Mouse (Mus musculus): ENCODE data around the gene Ackr4. TPM values are rescaled to one million over a fixed set of nuclear protein-coding genes. Genes with fewer than 3 reads are reported as not detected.

Ackr4 gene
- polyA plus RNA-seq, 1 experiment = 0.17 TPM

DNA sequence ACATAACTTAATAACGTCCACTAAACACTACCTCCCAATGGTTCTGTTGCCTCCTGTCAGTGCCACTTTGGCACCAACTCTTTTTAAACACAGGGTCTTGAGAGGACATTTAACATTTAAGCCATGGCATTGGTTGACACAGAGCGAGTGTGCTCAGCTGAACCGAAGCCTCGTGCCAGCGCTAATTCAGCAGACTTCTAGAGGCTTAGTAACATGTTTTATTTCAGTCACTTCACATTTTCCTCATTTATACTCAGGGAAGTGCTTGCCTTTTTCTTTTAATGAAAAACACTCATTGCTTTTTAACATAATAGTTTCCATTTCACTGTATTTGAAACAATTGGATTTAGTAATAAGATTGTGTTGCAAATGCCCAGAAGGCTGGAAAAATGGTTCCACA lies 17.6 kb downstream of the Ackr4 start:
- no peak overlapping the region for H3K27ac ChIP-seq (ENCODE audit: insufficient read depth, low read length)
- TF ChIP-seq CTCF (IDR thresholded peaks at IDR 0.05; ENCODE audit: extremely low read depth, insufficient read depth, low read length) = no peak
- TF ChIP-seq POLR2A (IDR thresholded peaks at IDR 0.05; ENCODE audit: extremely low read depth, insufficient read depth, low read length) = no peak
- H3K4me3 ChIP-seq (ENCODE audit: insufficient read depth, low read length) = no peak overlapping the region
- no peaks in the 10 kb centered on the region for H3K4me1 ChIP-seq (ENCODE audit: control insufficient read depth, insufficient read depth, low read length)

DNA sequence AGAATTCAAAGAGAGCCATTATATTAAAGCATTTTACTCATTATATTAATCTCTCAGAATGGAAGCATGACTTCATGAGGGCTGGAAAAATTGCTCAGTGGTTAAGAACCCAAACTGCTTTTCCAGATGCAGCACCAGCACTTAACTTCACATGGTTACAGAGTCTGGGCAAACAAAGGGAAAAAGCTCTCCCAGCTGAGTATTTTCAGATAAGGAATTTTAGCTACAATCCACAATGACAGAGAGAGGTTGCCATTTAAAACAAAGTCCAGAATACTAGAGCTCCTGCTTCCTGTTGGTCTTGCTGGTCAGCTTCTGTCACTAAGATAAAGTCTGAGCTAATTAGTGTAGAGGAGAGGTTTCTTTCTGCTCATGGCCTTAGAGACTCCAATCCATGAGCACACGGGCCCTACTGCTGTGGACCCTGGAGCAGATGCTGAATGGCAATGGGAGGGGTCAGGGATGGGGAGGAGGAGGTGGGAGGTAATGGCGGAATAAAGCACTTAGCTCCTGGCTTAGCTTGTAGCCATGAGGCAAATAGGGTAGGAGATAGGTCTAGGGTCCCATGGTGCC lies 18.1 kb downstream of the Ackr4 start:
- H3K4me3 ChIP-seq (ENCODE audit: insufficient read depth, low read length) = no peak overlapping the region
- no peak for TF ChIP-seq CTCF (IDR thresholded peaks at IDR 0.05; ENCODE audit: extremely low read depth, insufficient read depth, low read length)
- TF ChIP-seq POLR2A (IDR thresholded peaks at IDR 0.05; ENCODE audit: extremely low read depth, insufficient read depth, low read length) = no peak
- no peaks in the 10 kb centered on the region for H3K4me1 ChIP-seq (ENCODE audit: control insufficient read depth, insufficient read depth, low read length)
- no peak overlapping the region for H3K27ac ChIP-seq (ENCODE audit: insufficient read depth, low read length)

- no peaks in the 10 kb centered on the region for H3K4me1 ChIP-seq (ENCODE audit: control insufficient read depth, insufficient read depth, low read length)
- H3K4me3 ChIP-seq (ENCODE audit: insufficient read depth, low read length) = no peak overlapping the region
- H3K27ac ChIP-seq (ENCODE audit: insufficient read depth, low read length) = no peak overlapping the region
- no peak for TF ChIP-seq CTCF (IDR thresholded peaks at IDR 0.05; ENCODE audit: extremely low read depth, insufficient read depth, low read length)
- TF ChIP-seq POLR2A (IDR thresholded peaks at IDR 0.05; ENCODE audit: extremely low read depth, insufficient read depth, low read length) = no peak
Observed at GRCm38 (mm10) chr9:104107482-104107881, 19.3 kb downstream of the Ackr4 start.

GRCm38 (mm10) chr9:104106930-104107329 lies 19.8 kb downstream of the Ackr4 start:
- H3K4me3 ChIP-seq (ENCODE audit: insufficient read depth, low read length) = no peak overlapping the region
- H3K27ac ChIP-seq (ENCODE audit: insufficient read depth, low read length) = no peak overlapping the region
- H3K4me1 ChIP-seq (ENCODE audit: control insufficient read depth, insufficient read depth, low read length) = no peaks in the 10 kb centered on the region; the same call in 1 of the 2 replicates
- TF ChIP-seq POLR2A (IDR thresholded peaks at IDR 0.05; ENCODE audit: extremely low read depth, insufficient read depth, low read length) (no peak), CTCF (IDR thresholded peaks at IDR 0.05; ENCODE audit: extremely low read depth, insufficient read depth, low read length) (no peak)

DNA sequence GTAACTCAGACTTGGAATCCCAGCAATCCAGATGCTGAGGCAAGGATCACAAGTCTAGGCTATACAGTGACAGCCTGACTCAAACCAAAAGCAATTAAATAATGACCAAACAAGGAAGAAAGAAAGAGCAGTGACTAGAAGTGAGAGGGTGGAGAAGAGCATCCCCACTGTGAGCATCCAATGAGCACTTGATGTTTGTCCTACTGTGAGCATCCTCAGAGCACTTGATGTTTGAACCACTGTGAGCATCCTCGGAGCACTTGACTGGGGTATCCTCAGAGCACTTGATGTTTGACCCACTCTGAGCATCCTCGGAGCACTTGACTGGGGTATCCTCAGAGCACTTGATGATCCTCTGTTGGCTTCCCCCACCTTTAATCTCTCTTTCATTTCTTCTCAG lies 21.7 kb downstream of the Ackr4 start:
- TF ChIP-seq POLR2A (IDR thresholded peaks at IDR 0.05; ENCODE audit: extremely low read depth, insufficient read depth, low read length) = no peak
- no peak for TF ChIP-seq CTCF (IDR thresholded peaks at IDR 0.05; ENCODE audit: extremely low read depth, insufficient read depth, low read length)
- Histone ChIP-seq H3K4me3 (ENCODE audit: insufficient read depth, low read length) (no peak overlapping the region), H3K27ac (ENCODE audit: insufficient read depth, low read length) (no peak overlapping the region), H3K4me1 (ENCODE audit: control insufficient read depth, insufficient read depth, low read length) (peaks cover 2% of the 10 kb centered on the region)

DNA sequence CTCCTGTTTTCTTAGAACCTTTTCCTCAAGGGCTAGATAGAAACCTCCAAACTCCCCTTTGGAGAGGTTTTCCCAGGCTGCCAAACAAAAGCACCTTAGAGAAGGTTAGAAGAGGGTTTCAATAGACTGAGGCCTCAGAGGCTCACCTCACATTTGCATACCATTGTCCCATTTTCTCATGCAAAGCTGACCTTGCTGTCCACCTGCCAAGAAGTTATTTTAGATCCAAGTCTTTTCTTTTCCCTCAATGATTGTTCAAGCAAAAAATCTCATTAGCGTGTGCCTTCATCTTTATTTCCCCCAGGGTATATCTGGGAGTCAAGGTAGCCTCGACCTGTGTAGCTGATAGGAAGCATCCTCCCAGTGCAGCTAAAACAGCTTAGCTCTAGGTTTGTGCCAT lies 23.8 kb downstream of the Ackr4 start:
- Histone ChIP-seq H3K4me3 (ENCODE audit: insufficient read depth, low read length) (no peak overlapping the region), H3K4me1 (ENCODE audit: control insufficient read depth, insufficient read depth, low read length) (peaks cover 2% of the 10 kb centered on the region), H3K27ac (ENCODE audit: insufficient read depth, low read length) (no peak overlapping the region)
- no peak for TF ChIP-seq POLR2A (IDR thresholded peaks at IDR 0.05; ENCODE audit: extremely low read depth, insufficient read depth, low read length)
- no peak for TF ChIP-seq CTCF (IDR thresholded peaks at IDR 0.05; ENCODE audit: extremely low read depth, insufficient read depth, low read length)

DNA sequence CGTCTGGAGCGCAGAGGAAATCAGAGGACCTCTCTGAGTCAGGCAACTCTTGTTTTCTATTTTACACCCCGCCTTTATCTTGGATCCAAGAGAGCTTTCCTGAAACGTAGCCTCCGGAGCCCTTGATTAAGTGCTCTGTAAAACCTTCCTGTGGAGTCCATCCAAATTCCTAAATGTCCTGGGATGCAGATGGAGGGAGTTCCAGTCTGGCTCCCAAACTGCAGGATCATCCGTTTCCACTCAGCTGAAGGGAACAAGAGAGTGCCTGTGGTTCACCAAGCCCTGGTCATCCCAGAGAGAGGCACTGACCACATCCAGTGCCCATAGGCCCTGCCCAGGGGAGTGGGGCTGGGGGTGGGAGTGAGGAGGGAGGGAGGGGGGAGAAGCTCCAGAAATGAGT lies 24.4 kb downstream of the Ackr4 start:
- TF ChIP-seq CTCF (IDR thresholded peaks at IDR 0.05; ENCODE audit: extremely low read depth, insufficient read depth, low read length) (no peak), POLR2A (IDR thresholded peaks at IDR 0.05; ENCODE audit: extremely low read depth, insufficient read depth, low read length) (no peak)
- Histone ChIP-seq H3K4me1 (ENCODE audit: control insufficient read depth, insufficient read depth, low read length) (peaks cover 2% of the 10 kb centered on the region), H3K4me3 (ENCODE audit: insufficient read depth, low read length) (no peak overlapping the region), H3K27ac (ENCODE audit: insufficient read depth, low read length) (no peak overlapping the region)

DNA sequence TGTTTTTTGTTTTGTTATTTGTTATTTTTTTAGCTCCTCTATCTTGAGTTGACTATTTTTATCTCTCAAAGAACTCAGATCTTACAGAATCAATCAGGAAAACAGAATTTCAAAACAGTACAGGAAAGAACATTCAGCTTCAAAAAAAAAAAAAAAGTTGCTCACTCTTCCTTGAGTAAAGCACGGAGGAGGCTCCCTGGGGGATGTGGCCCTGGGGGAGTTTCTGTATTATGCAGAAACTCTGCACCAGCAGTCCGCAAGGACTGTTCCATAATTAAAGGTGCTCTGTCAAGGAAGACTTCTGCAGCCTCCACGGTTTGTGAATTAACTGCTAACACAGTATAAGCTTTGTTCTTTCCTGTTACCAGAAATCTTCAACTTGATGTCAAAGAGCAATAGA lies 25.3 kb downstream of the Ackr4 start:
- H3K4me1 ChIP-seq (ENCODE audit: control insufficient read depth, insufficient read depth, low read length) = peaks cover 2% of the 10 kb centered on the region
- no peak overlapping the region for H3K4me3 ChIP-seq (ENCODE audit: insufficient read depth, low read length)
- TF ChIP-seq POLR2A (IDR thresholded peaks at IDR 0.05; ENCODE audit: extremely low read depth, insufficient read depth, low read length) (no peak), CTCF (IDR thresholded peaks at IDR 0.05; ENCODE audit: extremely low read depth, insufficient read depth, low read length) (no peak)
- no peak overlapping the region for H3K27ac ChIP-seq (ENCODE audit: insufficient read depth, low read length)

DNA sequence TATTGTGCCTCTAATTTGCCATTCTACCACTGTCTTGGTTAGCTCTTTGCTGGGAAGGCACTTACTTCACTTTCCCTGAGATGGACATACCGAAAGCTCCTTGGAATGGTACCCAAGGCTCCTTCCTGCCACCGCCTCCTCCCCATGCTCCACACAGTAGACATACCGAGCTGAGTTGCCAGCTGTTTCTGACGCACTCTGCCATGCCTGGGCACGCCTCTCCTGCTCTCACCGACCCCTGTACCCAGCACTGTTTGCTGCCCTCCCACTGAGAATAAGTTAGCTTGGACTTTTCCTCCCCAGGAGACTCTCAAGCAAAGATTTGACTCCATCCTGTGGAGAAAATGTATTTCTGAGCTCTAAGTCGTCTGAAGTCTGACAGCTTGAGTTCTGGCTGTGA lies 25.9 kb downstream of the Ackr4 start:
- Histone ChIP-seq H3K4me1 (ENCODE audit: control insufficient read depth, insufficient read depth, low read length) (peaks cover 2% of the 10 kb centered on the region), H3K4me3 (ENCODE audit: insufficient read depth, low read length) (no peak overlapping the region), H3K27ac (ENCODE audit: insufficient read depth, low read length) (no peak overlapping the region)
- no peak for TF ChIP-seq POLR2A (IDR thresholded peaks at IDR 0.05; ENCODE audit: extremely low read depth, insufficient read depth, low read length)
- TF ChIP-seq CTCF (IDR thresholded peaks at IDR 0.05; ENCODE audit: extremely low read depth, insufficient read depth, low read length) = no peak

- Histone ChIP-seq H3K4me1 (ENCODE audit: control insufficient read depth, insufficient read depth, low read length) (peaks cover 2% of the 10 kb centered on the region), H3K4me3 (ENCODE audit: insufficient read depth, low read length) (no peak overlapping the region), H3K27ac (ENCODE audit: insufficient read depth, low read length) (no peak overlapping the region)
- TF ChIP-seq CTCF (IDR thresholded peaks at IDR 0.05; ENCODE audit: extremely low read depth, insufficient read depth, low read length) (no peak), POLR2A (IDR thresholded peaks at IDR 0.05; ENCODE audit: extremely low read depth, insufficient read depth, low read length) (no peak)
Observed at GRCm38 (mm10) chr9:104099060-104099459, 27.7 kb downstream of the Ackr4 start.

Data from cortical plate, adult 2 months (tissue).